8 mouse cellular contexts compared by ENCODE assay signal in genomic region chr1:88008211-88008697, GRCm38 (mm10). TPM values are rescaled to one million over a fixed set of nuclear protein-coding genes. Genes with fewer than 3 reads are reported as not detected.
DNase-seq lines count a peak whose midpoint lies in the region; ATAC-seq lines count a peak whose summit lies in the region.

Usp40 (minus strand) TSS chr1:88008551.

- peak within 1 kb of the TSS; percentile 70 for H3K4me2 ChIP-seq in hindbrain, embryonic 16.5 days (ENCODE audit: low read length)

- DNase-seq in T-cell, adult 2 months (ENCODE audit: low spot score), result peak; percentile 77
- DNase-seq in cerebellum, postnatal 36 days, result peak; percentile 72 to 74
- peak; percentile 69 for DNase-seq in gastrocnemius, adult 18-20 months (ENCODE audit: low spot score)
- DNase-seq in left cerebral cortex, adult 18-20 months (ENCODE audit: low spot score in 2 of 2), result peak; percentile 76 to 83
- DNase-seq in right cerebral cortex, adult 2 months (ENCODE audit: low spot score in 2 of 2), result peak; percentile 76 to 83
- peak; percentile 72 for DNase-seq in urinary bladder, postnatal 14 days (ENCODE audit: low spot score)

- no peaks in the 10 kb centered on the region for H3K27me3 ChIP-seq in hindbrain, embryonic 16.5 days (replicated peaks; ENCODE audit: control insufficient read depth, insufficient read depth, low read length)

- peak within 1 kb of the TSS; percentile 94 for H3K27ac ChIP-seq in hindbrain, embryonic 16.5 days (ENCODE audit: low read depth, low read length)
- peak within 1 kb of the TSS; percentile 44 for H3K27ac ChIP-seq in macrophage

- H3K9me3 ChIP-seq in hindbrain, embryonic 16.5 days (ENCODE audit: control insufficient read depth, low read length), result no peaks in the 10 kb centered on the region

- 0 out of 2 replicates have a peak, but pooled peaks cover 4% of the 10 kb centered on the region for H3K36me3 ChIP-seq in hindbrain, embryonic 16.5 days (ENCODE audit: control insufficient read depth, insufficient read depth, low read length)
- H3K36me3 ChIP-seq in macrophage (ENCODE audit: inconsistent target), result peaks cover under 1% of the 10 kb centered on the region; the same call in 1 of the 2 replicates

- peak within 1 kb of the TSS; percentile 61 for H3K4me3 ChIP-seq in hindbrain, embryonic 16.5 days (ENCODE audit: low read length)
- peak within 1 kb of the TSS; percentile 52 for H3K4me3 ChIP-seq in macrophage (ENCODE audit: inconsistent target)

- peaks cover 4% of the 10 kb centered on the region; the same call in 1 of the 2 replicates for H3K79me2 ChIP-seq in macrophage (ENCODE audit: inconsistent target)

- peak; percentile 97 for ATAC-seq in hindbrain, embryonic 16.5 days

- H3K4me1 ChIP-seq in hindbrain, embryonic 16.5 days (ENCODE audit: control insufficient read depth, insufficient read depth, low read depth, low read length), result peaks cover 9% of the 10 kb centered on the region

- H3K9ac ChIP-seq in hindbrain, embryonic 16.5 days (ENCODE audit: low read depth, low read length), result peak within 1 kb of the TSS; percentile 93

- whole genome bisulfite sequencing in hindbrain, embryonic 16.5 days, result under 1% methylated on average over 42 of the region's 45 CpGs
- WGBS in macrophage (ENCODE audit: missing documents), result under 1% methylated on average over 45 of the region's 45 CpGs

RNA-seq across cellular contexts. Expression of gene Usp40, which starts in this region (rescaled TPM):
- 1 to 10 TPM; 7.9 to 8.8 TPM for total RNA-seq in gastrocnemius, adult 18-20 months (2021)
- polyA plus RNA-seq in hindbrain, embryonic 16.5 days (2015; fragmentation: Nextera tagmentation; extraction: Ambion mirVana), result 17.8 and 20.0 TPM in 2 replicates
- total RNA-seq in left cerebral cortex, adult 18-20 months (2021), result 10 to 100 TPM; 19.1 to 21.6 TPM
- 100 to 1,000 TPM in 18 of 26 experiments, 10 to 100 TPM in 8; 55.5 to 171 (median 125) TPM for total RNA-seq in macrophage (2018; cell fraction: chromatin; rRNA removed)
- total RNA-seq in macrophage (2018; cell fraction: cytosol; rRNA removed), result 10 to 100 TPM in 18 of 26 experiments, 1 to 10 TPM in 8; 6.1 to 16.8 (median 11.0) TPM
- 100 to 1,000 TPM in 1 of 26 experiments, 10 to 100 TPM in 25; 26.8 to 115 (median 57.3) TPM for total RNA-seq in macrophage (2018; cell fraction: nucleus; rRNA removed)
- polyA plus RNA-seq in macrophage (2018), result 8.1 to 11.4 TPM (median 11.0 TPM) in 3 replicates

Comparison
In these comparisons a context has a peak if more than half of its experiments do, and no peak if none do; other contexts are left out.
1. Peak in every context shown above with its lines: DNase-seq, ATAC-seq, H3K4me3 ChIP-seq and H3K27ac ChIP-seq.